Mouse (Mus musculus) cortical plate, adult 2 months (tissue): ENCODE measurements around the gene Dhrs3.

Experiments used
- CTCF ChIP-seq: fragments of 200-500 bp; IDR thresholded peaks from 2 replicates; pipeline ENCODE4 v1.5.1; 2011; ENCODE audit warnings: mild to moderate bottlenecking, control low read depth, low read length; ENCODE audit not compliant: insufficient read depth; ENCODE audit errors: extremely low read depth
- POLR2A ChIP-seq: fragments of 200-500 bp; IDR thresholded peaks from 2 replicates; pipeline ENCODE4 v1.6.1; 2011; ENCODE audit warnings: mild to moderate bottlenecking, low read length, control low read depth; ENCODE audit not compliant: insufficient read depth; ENCODE audit errors: extremely low read depth

GRCm38 (mm10) chr4:144950327-144950711 lies 57.7 kb downstream of the Dhrs3 start:
- TF ChIP-seq POLR2A (no peak), CTCF (no peak)
